Mouse (Mus musculus) ES-E14 (cell line): ENCODE measurements around the gene Axin2.

Experiments
- ZC3H11A ChIP-seq: IDR thresholded peaks from 2 replicates; pipeline ENCODE4 v1.6.1; 2012; ENCODE audit warnings: low read depth, mild to moderate bottlenecking, inconsistent platforms, low read length, borderline replicate concordance
- ZNF384 ChIP-seq: IDR thresholded peaks from 2 replicates; pipeline ENCODE4 v1.6.1; 2012; ENCODE audit warnings: low read depth, low read length, inconsistent platforms

- TF ChIP-seq ZC3H11A (no peak), ZNF384 (no peak)
These were observed 53.7 kb downstream of the Axin2 start for GRCm38 (mm10) chr11:108973866-108974265.
